Mouse (Mus musculus) testis, adult 2 months (tissue): ENCODE results near the gene Syne1.

Source experiments
- CTCF ChIP-seq: fragments of 200-500 bp; IDR thresholded peaks from 2 replicates; pipeline ENCODE4 v1.5.1; 2012; ENCODE audit warnings: low read depth, mild to moderate bottlenecking, inconsistent platforms, low read length, moderate library complexity; ENCODE audit not compliant: control insufficient read depth, insufficient read depth, insufficient replicate concordance
- POLR2A ChIP-seq: fragments of 200-500 bp; IDR thresholded peaks from 2 replicates; pipeline ENCODE4 v1.6.1; 2012; ENCODE audit warnings: low read depth, mild to moderate bottlenecking, inconsistent platforms, low read length, moderate library complexity; ENCODE audit not compliant: control insufficient read depth

DNA sequence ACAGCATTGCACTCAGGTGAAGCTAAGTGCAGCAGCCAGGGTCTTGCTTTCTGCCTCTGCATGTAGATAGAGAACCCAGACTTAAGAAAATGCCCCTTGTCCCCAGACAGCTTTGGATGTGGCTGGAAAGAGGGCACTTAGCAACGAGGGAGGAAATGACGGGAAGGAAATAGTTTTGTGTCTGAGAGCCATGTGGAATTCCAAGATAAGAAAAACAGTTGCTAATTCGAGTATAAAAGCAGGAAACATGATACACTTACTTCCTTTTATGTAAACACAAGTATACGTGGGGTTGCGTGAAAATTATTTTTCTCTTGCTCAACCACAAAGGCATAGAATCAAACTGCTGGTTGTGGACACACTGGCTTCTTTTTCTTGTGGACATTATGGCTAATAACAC is 42.2 kb upstream of the Syne1 start, which contains the start of gene Myct1:
- TF ChIP-seq CTCF (no peak), POLR2A (no peak)
